Mouse (Mus musculus) left cerebral cortex, postnatal 14 days (tissue): ENCODE data around the gene Doc2g. TPM values are rescaled to one million over a fixed set of nuclear protein-coding genes. Genes with fewer than 3 reads are reported as not detected.
"Not testable (repeated sequence)": the region's sequence is repeated elsewhere in the genome, so short reads cannot be mapped to it uniquely, and the experiment has no call there.

Source experiments
- DNase-seq, 2 experiments: peaks; one replicate each; pipeline ENCODE4 v3.0.0; 2021 to 2022; ENCODE audit warnings: low spot score in 2 of 2, mixed read lengths in 1 of 2
- intact Hi-C: fragments of 180-260 bp; cut with DNase I; formaldehyde crosslinking; loops from one replicate; pipeline ENCODE4 v1.15.1; 2025
- total RNA-seq, 2 experiments: library from RNA; stranded (reverse); gene quantifications; 2 replicates each; pipeline ENCODE4 v1.2.3; 2021

The Doc2g gene
- total RNA-seq, 2 experiments from 2014 or later = 3.2 to 3.5 TPM

- intact Hi-C loops = no loop called here
- DNase-seq = no peak
These were observed 2.9 kb downstream of the Doc2g start for GRCm38 (mm10) chr19:4005971-4006370.

DNA sequence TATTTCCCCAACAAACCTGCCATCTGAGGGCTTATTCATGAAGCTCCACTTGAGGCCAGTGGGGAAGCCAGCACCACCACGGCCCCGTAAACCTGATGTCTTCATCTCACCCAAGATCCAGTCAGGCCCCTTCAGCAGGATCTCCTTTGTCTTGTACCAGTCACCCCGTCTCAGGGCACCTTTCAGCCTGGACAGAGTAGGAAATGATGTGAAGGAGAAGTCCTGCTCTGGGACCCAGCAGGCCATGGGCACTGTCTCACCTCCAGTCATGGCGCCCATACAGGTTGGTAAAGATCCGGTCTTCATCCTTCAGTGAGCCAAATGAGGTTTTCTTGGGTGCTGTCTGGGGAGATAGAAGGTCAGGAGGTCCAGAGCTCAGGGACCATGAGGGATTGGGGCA lies 8.0 kb downstream of the Doc2g start:
- intact Hi-C loops = no loop called here
- no peak for DNase-seq

- intact Hi-C loops = loop anchor here (1.0 kb wide), 1 partner anchor 66 kb away; no protein-coding TSS in a partner anchor
- DNase-seq = peak; percentile 98 to 99
These were observed 9.4 kb downstream of the Doc2g start, which contains the start of gene Ndufv1 for GRCm38 (mm10) chr19:4012432-4013022. Ndufv1 (minus strand) TSS chr19:4012806.

DNA sequence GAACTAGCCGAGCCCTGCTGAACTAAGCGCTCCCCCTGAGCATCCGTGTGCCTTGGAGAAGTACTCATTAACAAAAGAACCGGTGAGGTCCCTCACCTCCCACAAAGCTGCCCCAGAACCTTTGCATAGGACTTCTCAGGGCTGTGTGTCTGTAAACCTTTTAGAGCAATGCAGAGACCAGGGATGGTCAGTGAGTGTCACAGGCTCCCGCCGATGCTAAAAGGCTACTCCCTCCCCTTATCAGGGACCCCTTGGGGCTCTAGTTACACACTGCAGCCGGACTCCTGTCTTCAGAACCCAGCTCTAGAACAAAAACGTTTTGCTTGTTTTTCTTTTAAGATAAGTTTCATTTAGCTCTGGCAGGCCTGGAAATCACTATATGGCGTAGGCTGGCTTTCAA lies 10.0 kb downstream of the Doc2g start:
- intact Hi-C loops = no loop called here

GRCm38 (mm10) chr19:4014802-4015201 lies 11.7 kb downstream of the Doc2g start:
- no peak for DNase-seq
- intact Hi-C loops = loop anchor here (5.0 kb wide), 1 partner anchor 212 kb away; no protein-coding TSS in a partner anchor

More for the DNA sequence above, 10.0 kb downstream of the Doc2g start:
- DNase-seq = no peak

GRCm38 (mm10) chr19:4015635-4016034 lies 12.5 kb downstream of the Doc2g start:
- no peak for DNase-seq
- intact Hi-C loops = loop anchor here (5.0 kb wide), 1 partner anchor 212 kb away; no protein-coding TSS in a partner anchor

- intact Hi-C loops = loop anchor here (5.0 kb wide), 1 partner anchor 209 kb away; no protein-coding TSS in a partner anchor
- DNase-seq = no peak
These were observed 14.9 kb downstream of the Doc2g start for GRCm38 (mm10) chr19:4017921-4018587.

GRCm38 (mm10) chr19:4018743-4019583 lies 15.8 kb downstream of the Doc2g start:
- peak; percentile 83 to 87 for DNase-seq
- intact Hi-C loops = loop anchor here (1.0 to 5.0 kb wide), 2 partner anchors 28 to 208 kb away; no protein-coding TSS in a partner anchor

- DNase-seq = no peak
- intact Hi-C loops = no loop called here
These were observed 20.1 kb downstream of the Doc2g start for GRCm38 (mm10) chr19:4023185-4023584.

GRCm38 (mm10) chr19:4027576-4027975 lies 24.5 kb downstream of the Doc2g start:
- no peak for DNase-seq
- intact Hi-C loops = no loop called here

DNA sequence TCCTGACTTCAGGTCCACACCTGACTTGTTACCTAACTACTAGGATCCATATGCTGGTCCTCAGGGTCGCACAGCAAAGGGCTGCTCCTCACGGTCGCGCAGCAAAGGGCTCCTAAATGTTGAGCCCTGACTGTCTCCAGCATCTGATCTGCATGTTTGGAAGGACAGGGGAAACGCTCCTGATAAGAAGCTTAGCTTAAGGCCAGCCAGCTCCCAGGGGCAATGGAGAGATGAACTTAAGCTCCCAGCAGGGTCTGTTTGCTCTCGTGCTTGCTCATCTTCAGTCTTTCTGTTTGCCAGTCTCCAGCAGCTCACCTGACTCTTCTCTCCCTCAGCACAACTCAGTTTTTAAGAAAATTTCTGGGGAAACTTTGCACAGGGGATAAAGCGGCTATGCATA lies 29.6 kb downstream of the Doc2g start:
- intact Hi-C loops = no loop called here
- DNase-seq = no peak

DNA sequence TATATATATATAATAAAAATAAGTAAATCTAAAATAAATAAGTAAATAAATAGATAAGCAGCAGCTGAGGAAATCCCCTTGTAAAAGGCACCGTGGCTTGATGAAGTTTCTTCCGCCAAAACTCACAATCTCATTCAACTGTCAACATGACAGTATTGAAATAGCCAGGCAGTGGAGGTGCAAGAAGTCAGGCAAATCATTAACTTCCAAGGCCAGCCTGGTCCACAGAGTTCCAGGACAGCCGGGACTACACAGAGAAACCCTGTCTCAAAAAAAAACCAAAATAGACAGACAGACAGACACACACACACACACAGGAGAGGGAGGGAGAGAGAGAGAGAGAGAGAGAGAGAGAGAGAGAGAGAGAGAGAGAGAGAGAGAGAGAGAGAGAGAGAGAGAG lies 30.2 kb downstream of the Doc2g start:
- no peak for DNase-seq
- intact Hi-C loops = no loop called here

DNA sequence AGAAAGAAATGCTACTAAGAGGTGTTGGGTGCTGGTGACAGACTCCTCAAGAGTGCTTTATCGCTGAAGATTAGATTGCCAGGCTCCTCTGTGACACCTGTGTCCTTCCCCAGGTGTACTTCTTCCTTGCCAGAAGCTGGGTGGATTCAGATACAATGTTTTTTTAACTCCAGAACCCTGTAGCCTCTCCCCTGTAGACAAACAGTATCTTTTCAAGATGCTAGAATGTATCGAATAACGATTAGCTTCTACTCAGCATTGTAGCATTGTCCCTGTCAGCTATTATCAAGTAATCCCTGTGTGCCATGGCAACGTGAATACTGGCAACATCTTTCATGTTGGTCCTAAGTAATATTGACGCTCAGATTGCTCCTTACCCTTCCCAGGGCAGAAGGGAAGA lies 30.6 kb downstream of the Doc2g start:
- intact Hi-C loops = no loop called here

DNA sequence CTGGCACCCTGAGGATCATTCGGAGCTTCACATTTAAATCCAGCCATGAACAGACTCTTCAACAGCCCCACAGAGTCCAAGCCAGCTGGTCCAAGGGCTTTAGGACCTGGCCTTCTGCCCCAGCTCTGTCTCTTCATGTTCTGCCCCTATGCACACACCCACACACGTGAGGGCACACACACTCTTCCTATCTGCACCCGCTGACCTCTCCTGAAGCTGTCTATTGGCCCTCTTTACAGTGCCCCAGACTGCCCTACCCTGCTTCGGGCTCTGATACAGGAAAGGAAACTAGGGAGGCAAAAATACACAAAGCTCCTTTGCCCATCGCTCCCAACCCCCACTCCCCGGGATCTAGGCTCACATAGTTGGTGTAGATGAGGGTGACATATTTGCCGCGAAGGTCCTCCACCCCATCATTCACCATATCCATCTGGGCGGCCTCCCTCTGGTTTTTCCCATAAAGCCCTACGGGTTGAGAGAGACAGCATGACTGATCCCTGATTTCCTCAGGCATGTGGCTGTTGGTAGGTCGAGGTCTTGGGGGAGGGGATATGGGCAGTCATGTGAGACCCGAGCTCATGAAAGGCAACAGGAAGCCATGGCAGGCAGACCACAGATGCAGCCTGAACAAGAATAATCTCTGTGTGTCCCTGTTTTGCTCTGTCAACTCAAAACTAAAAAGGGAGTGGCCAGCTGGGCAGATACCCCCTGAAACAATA lies 33.4 kb downstream of the Doc2g start:
- intact Hi-C loops = no loop called here
- no peak for DNase-seq

More for the DNA sequence above, 30.6 kb downstream of the Doc2g start:
- no peak for DNase-seq

GRCm38 (mm10) chr19:4037154-4037787 lies 34.2 kb downstream of the Doc2g start:
- DNase-seq, intact Hi-C loops: not testable (repeated sequence)

DNA sequence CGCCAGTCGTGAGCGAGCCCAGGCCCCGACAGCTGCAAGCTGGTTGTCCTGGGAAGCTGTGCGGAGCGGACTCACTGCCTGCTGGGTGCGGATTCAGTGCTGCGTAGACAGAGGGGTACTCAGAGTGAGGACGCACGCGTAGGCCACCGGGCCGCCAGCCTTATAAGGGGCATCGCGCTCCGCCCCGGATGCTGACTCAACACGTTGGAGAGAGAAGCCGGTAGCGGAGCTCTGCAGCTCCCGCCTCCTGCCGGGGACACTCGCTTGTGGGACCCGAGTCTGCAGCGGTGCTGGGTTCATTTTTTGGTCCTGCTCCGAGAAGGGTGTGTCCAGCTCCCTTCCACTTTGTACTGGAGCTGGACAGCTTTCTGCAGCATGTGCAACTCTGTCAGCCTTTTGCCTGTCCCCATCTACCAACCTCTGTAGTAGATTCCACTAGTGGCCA lies 34.7 kb downstream of the Doc2g start, which contains the start of gene Gstp1:
Gstp1 (minus strand) TSS at position 198 of the 445 bp plus-strand sequence.
- intact Hi-C loops = no loop called here

DNA sequence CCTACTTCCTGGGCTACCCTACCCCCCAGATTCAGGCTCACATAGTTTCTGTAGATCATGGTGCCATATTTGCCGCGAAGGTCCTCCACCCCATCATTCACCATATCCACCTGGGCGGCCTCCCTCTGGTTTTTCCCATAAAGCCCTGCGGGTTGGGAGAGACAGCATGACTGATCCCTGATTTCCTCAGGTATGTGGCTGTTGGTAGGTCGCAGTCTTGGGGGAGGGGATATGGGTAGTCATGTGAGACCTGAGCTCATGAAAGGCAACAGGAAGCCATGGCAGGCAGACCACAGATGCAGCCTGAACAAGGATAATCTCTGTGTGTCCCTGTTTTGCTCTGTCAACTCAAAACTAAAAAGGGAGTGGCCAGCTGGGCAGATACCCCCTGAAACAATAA lies 37.8 kb downstream of the Doc2g start:
- DNase-seq = not testable (repeated sequence)

More for the DNA sequence above, 34.7 kb downstream of the Doc2g start, which contains the start of gene Gstp1:
- peak; percentile 80 to 87 for DNase-seq

DNA sequence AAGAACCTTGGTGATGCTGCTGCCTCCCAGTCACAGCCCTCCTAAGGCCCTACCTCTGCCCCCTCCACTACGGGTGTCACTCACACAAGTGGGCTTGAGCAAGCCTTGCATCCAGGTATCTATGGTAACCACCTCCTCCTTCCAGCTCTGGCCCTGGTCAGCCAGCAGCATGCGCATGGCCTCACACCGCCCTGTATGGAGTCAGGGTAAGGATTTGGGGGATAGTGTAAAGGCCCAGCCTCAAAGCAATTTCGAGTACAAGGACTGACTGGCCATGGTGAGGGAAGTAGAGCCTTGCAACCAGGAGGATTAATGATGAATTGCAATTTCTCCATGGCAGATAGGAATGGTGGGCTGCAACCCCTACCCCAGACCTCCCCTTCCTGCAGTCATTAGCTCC lies 38.4 kb downstream of the Doc2g start:
- DNase-seq, intact Hi-C loops: not testable (repeated sequence)

More for the DNA sequence above, 37.8 kb downstream of the Doc2g start:
- intact Hi-C loops = not testable (repeated sequence)

DNA sequence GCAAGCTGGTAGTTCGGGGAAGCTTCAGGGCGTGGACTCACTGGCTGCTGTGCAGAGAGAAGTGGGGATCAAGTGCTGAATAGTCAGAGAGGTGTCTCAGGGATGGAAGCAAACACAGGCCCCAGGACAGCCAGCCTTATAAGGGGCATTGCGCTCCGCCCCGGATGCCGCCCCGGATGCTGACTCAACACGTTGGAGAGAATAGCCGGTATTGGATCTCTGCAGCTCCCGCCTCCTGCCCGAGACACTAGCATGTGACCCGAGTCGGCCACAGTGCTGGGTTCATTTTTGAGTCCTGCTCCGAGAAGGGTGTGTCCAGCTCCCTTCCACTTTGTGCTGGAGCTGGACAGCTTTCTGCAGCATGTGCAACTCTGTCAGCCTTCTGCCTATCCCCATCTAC lies 39.0 kb downstream of the Doc2g start:
- DNase-seq = no peak
- intact Hi-C loops = no loop called here
